In the genomic region with DNA sequence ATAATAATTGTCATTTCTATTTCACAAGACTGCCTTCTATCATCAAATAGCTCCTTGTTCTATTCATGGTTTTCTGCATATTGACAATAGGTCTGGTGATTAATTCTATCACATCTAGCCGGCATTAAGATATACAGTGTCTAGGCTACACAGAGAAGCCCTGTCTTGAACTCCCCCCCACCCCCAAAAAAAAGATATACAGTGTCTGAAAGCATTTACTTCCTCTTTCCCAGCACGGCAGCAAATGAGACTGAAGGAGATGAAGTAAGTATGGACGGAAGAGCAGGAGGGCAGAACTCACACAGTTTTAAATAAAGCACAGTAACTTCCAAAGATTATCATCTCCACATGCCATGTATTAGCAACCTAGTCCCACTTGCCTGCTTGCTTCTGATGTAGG, we compare ENCODE assay signal across 23 mouse cellular contexts.
A peak's percentile ranks its signal among the peaks of the same experiment; 100 is the strongest.
DNase-seq lines count a peak whose midpoint lies in the region; ATAC-seq and TF ChIP-seq lines count a peak whose summit lies in the region.
"Had no signal": no experiment of that assay in that cellular context is flagged by ENCODE, and none has a peak within 500 bp of the region (broad histone marks: within the 10 kb centered on the region; RNA-seq: fewer than 3 reads in every experiment).

No protein-coding gene starts in this region.

- no peaks in the 10 kb centered on the region for H3K36me3 ChIP-seq in intestine, embryonic 15.5 days
- no peaks in the 10 kb centered on the region for H3K36me3 ChIP-seq in intestine, postnatal 0 days (ENCODE audit: control insufficient read depth, insufficient read depth)
- no peaks in the 10 kb centered on the region for H3K36me3 ChIP-seq in CH12.LX (replicated peaks in 1 of 2; ENCODE audit: control insufficient read depth in 1 of 2, insufficient read depth in 1 of 2, low read length in 1 of 2)
- H3K36me3 ChIP-seq: heart, embryonic 13.5 days; neural tube, embryonic 12.5 days had no signal

- peak; percentile 28 for DNase-seq in CH12.LX (ENCODE audit: extremely low read depth)
- no peak for DNase-seq in lung, postnatal 25 days (ENCODE audit: low spot score)
- no peak for DNase-seq in embryo, embryonic 10.5 days (ENCODE audit: low spot score)
- DNase-seq: adrenal gland, postnatal 25 days; cerebellum, adult 2 months; gastrocnemius, adult 2 months; kidney, adult 2 months; kidney, postnatal 10 days; right cerebral cortex, postnatal 14 days; spleen, adult 18-20 months; thymus, postnatal 4 days had no signal

- no peak overlapping the region for H3K4me2 ChIP-seq in intestine, embryonic 15.5 days (replicated peaks)
- no peak overlapping the region for H3K4me2 ChIP-seq in intestine, postnatal 0 days (replicated peaks; ENCODE audit: low read depth)
- no peak overlapping the region for H3K4me2 ChIP-seq in CH12.LX (ENCODE audit: insufficient read depth, low read depth, poor library complexity, severe bottlenecking)
- H3K4me2 ChIP-seq: heart, embryonic 13.5 days; neural tube, embryonic 12.5 days had no signal

- ATAC-seq in intestine, embryonic 15.5 days: 0 out of 2 replicates have a peak, but pooled peaks have one; percentile 36
- ATAC-seq in intestine, postnatal 0 days: no peak
- ATAC-seq in neutrophil, adult 5-6 weeks (ENCODE audit: extremely low read depth, insufficient number of reproducible peaks, low FRiP score, poor library complexity, severe bottlenecking): 0 out of 2 replicates have a peak, but pooled peaks have one; percentile 44
- ATAC-seq: activated CD4-positive, CD25-positive, alpha-beta regulatory T cell, adult 4 months; hindbrain, postnatal 0 days; lung, postnatal 0 days; Patski had no signal

- no peak for TF ChIP-seq EP300 in CH12.LX (IDR thresholded peaks at IDR 0.05; ENCODE audit: low read length)

- in situ Hi-C loops in CH12.LX (cut with MboI; ENCODE audit: low pct_ligation_motif_present, low pct_unique_long_range_greater_than_20kb, low sequenced_read_pairs): no loop called here

- no peak overlapping the region for H3K4me3 ChIP-seq in intestine, embryonic 15.5 days (replicated peaks)
- no peak overlapping the region for H3K4me3 ChIP-seq in intestine, postnatal 0 days (ENCODE audit: low read depth, low read length)
- H3K4me3 ChIP-seq in CH12.LX (replicated peaks in 1 of 3; ENCODE audit: low read depth in 2 of 3, low read length in 2 of 3, poor library complexity in 1 of 3): no peak overlapping the region
- H3K4me3 ChIP-seq in embryonic fibroblast, embryonic 13.5 days (ENCODE audit: insufficient read depth, low read length): no peak overlapping the region
- H3K4me3 ChIP-seq: erythroblast, embryonic 14.5 days; gastrocnemius, adult 2 months; heart, embryonic 13.5 days; megakaryocyte, embryonic 14.5 days; neural tube, embryonic 12.5 days had no signal

- dilution Hi-C loops in CH12.LX (cut with MboI; ENCODE audit: extremely low pct_ligation_motif_present, extremely low pct_unique_long_range_greater_than_20kb, low sequenced_read_pairs): no loop called here

- H3K27ac ChIP-seq in intestine, embryonic 15.5 days: no peak overlapping the region
- H3K27ac ChIP-seq in intestine, postnatal 0 days (ENCODE audit: low read depth, low read length): no peak overlapping the region
- no peak overlapping the region for H3K27ac ChIP-seq in CH12.LX (ENCODE audit: insufficient read depth, low read depth)
- H3K27ac ChIP-seq in embryonic fibroblast, embryonic 13.5 days (ENCODE audit: insufficient read depth, low read length): peak overlapping the region; percentile 34; the same call in 1 of the 2 replicates
- H3K27ac ChIP-seq: gastrocnemius, adult 2 months; heart, embryonic 13.5 days; hindbrain, postnatal 0 days; neural tube, embryonic 12.5 days had no signal

- no peaks in the 10 kb centered on the region for H3K27me3 ChIP-seq in intestine, embryonic 15.5 days (replicated peaks)
- no peaks in the 10 kb centered on the region for H3K27me3 ChIP-seq in intestine, postnatal 0 days (replicated peaks; ENCODE audit: control insufficient read depth, insufficient read depth, low read length)
- H3K27me3 ChIP-seq in CH12.LX (replicated peaks): no peaks in the 10 kb centered on the region
- H3K27me3 ChIP-seq: heart, embryonic 13.5 days; megakaryocyte, embryonic 14.5 days; neural tube, embryonic 12.5 days; Patski had no signal

- no peaks in the 10 kb centered on the region for H3K4me1 ChIP-seq in intestine, embryonic 15.5 days (replicated peaks)
- H3K4me1 ChIP-seq in intestine, postnatal 0 days (replicated peaks; ENCODE audit: control insufficient read depth, insufficient read depth, low read length): no peaks in the 10 kb centered on the region
- H3K4me1 ChIP-seq in CH12.LX (ENCODE audit: control insufficient read depth in 1 of 2, insufficient read depth in 2 of 2): peaks cover 0 to 7% of the 10 kb centered on the region in 2 experiments; a peak in 2 of 4 replicates
- H3K4me1 ChIP-seq in embryonic fibroblast, embryonic 13.5 days (ENCODE audit: control insufficient read depth, insufficient read depth, low read length): 0 out of 2 replicates have a peak, but pooled peaks cover 2% of the 10 kb centered on the region

- no peaks in the 10 kb centered on the region for H3K9me3 ChIP-seq in intestine, embryonic 15.5 days
- no peaks in the 10 kb centered on the region for H3K9me3 ChIP-seq in intestine, postnatal 0 days (ENCODE audit: control insufficient read depth)
- no peaks in the 10 kb centered on the region for H3K9me3 ChIP-seq in CH12.LX (replicated peaks; ENCODE audit: low read length)
- H3K9me3 ChIP-seq: megakaryocyte, embryonic 14.5 days; neural tube, embryonic 12.5 days had no signal

- no peak for TF ChIP-seq CTCF in intestine, postnatal 0 days (IDR thresholded peaks at IDR 0.05; ENCODE audit: low read depth)
- no peak for TF ChIP-seq CTCF in CH12.LX (conservative IDR thresholded peaks at IDR 0.05 in 1 of 2, IDR thresholded peaks at IDR 0.05 in 1 of 2; ENCODE audit: low read depth in 2 of 2, low read length in 2 of 2)
- no peak for TF ChIP-seq CTCF in embryonic fibroblast, embryonic 13.5 days (IDR thresholded peaks at IDR 0.05; ENCODE audit: borderline replicate concordance, insufficient read depth, low read length)

- WGBS in intestine, embryonic 15.5 days: 43% methylated on average over 3 of the region's 3 CpGs
- WGBS in intestine, postnatal 0 days: 29% methylated on average over 3 of the region's 3 CpGs

- H3K79me2 ChIP-seq in CH12.LX (replicated peaks; ENCODE audit: control insufficient read depth, extremely low read depth, insufficient read depth, poor library complexity, severe bottlenecking): no peaks in the 10 kb centered on the region

- TF ChIP-seq POLR2A in CH12.LX (IDR thresholded peaks at IDR 0.05; ENCODE audit: low read depth, low read length): no peak
- TF ChIP-seq POLR2A in embryonic fibroblast, embryonic 13.5 days (IDR thresholded peaks at IDR 0.05; ENCODE audit: low read depth, low read length): no peak

- H3K9ac ChIP-seq in intestine, embryonic 15.5 days: no peak overlapping the region
- no peak overlapping the region for H3K9ac ChIP-seq in intestine, postnatal 0 days (ENCODE audit: low read depth, low read length)
- no peak overlapping the region for H3K9ac ChIP-seq in CH12.LX (ENCODE audit: insufficient read depth, low read depth)
- H3K9ac ChIP-seq: heart, embryonic 13.5 days; neural tube, embryonic 12.5 days had no signal

- no peak for TF ChIP-seq RAD21 in CH12.LX (IDR thresholded peaks at IDR 0.05; ENCODE audit: low read depth, low read length)

TF ChIP-seq in CH12.LX, 34 proteins besides CTCF, POLR2A, EP300 and RAD21:
- TF ChIP-seq JUN (IDR thresholded peaks at IDR 0.05; ENCODE audit: insufficient read depth, low read depth, low read length) (no peak), CHD1 (IDR thresholded peaks at IDR 0.05; ENCODE audit: low read depth, low read length) (no peak), E2F4 (IDR thresholded peaks at IDR 0.05; ENCODE audit: insufficient replicate concordance, low read depth, low read length) (no peak), MAZ (IDR thresholded peaks at IDR 0.05; ENCODE audit: low read depth, low read length) (no peak), MEF2A (IDR thresholded peaks at IDR 0.05; ENCODE audit: borderline replicate concordance, low read depth, low read length) (no peak), NRF1 (IDR thresholded peaks at IDR 0.05; ENCODE audit: low read depth, low read length) (no peak), MAX (IDR thresholded peaks at IDR 0.05; ENCODE audit: low read length) (no peak), SMC3 (IDR thresholded peaks at IDR 0.05; ENCODE audit: low read depth, low read length) (no peak), ETS1 (conservative IDR thresholded peaks at IDR 0.05; ENCODE audit: low read depth, low read length) (no peak)
TF ChIP-seq in CH12.LX: peak in this region for 0.
